Mouse (Mus musculus): Measurements from ENCODE around the gene D630003M21Rik.

DNA sequence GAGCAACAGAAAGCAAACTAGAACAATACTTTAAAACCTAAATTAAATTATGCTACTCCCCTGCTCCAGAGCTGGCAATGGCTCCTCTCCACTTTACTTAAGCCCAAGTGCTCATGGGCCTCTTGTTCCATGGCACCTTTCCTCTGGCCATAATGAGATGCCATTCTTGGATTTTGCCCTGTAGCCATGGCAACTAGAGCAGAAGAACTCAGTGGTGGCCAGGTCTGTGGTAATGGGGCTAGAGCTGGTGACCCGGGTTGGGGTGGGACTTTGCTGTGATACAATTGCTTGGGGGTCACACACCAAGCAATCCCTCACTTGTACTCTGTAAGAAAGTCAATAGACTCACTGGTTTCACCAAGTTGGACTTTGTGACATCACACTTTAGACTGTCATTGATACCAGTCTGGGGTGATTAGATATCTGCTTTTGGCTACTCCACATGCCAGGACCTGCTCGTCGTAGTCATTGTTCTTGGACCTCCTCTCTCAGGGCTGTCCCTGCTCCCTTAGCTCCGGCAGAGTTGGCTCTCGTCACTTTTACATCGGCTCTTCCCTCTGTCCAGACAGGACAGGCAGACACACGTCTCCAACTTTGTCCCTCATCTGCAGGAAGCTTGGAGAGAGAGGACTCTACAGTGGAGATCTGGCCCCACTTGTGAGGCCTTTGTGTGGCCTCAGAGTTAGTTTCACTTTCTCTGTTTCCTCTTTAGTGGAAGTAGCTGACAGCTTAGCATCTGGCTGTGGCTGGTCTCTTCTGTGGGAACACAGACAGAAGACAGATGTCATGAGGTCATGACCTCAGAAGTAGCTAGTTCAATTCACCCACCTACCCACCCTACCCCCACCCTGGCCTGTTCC, 69.4 kb downstream of the D630003M21Rik start:
- TF ChIP-seq POLR2A (IDR thresholded peaks at IDR 0.05; ENCODE audit: borderline replicate concordance, control insufficient read depth, low read depth, low read length) (no peak), CTCF (IDR thresholded peaks at IDR 0.05; ENCODE audit: control insufficient read depth, insufficient read depth, low read length) (no peak)

Data from bone marrow, adult 2 months (tissue).